ENCODE assay signal across 9 mouse cellular contexts in genomic region chr5:30768598-30768997, GRCm38 (mm10). TPM values are rescaled to one million over a fixed set of nuclear protein-coding genes. Genes with fewer than 3 reads are reported as not detected.
DNase-seq lines count a peak whose midpoint lies in the region; ATAC-seq lines count a peak whose summit lies in the region.
"Had no signal": no experiment of that assay in that cellular context is flagged by ENCODE, and none has a peak within 500 bp of the region (broad histone marks: within the 10 kb centered on the region; RNA-seq: fewer than 3 reads in every experiment).

No protein-coding gene starts in this region.

- no peaks in the 10 kb centered on the region; the same call in 1 of the 2 replicates for H3K36me3 ChIP-seq in forebrain, embryonic 16.5 days (ENCODE audit: control insufficient read depth, insufficient read depth)
- H3K36me3 ChIP-seq in intestine, embryonic 15.5 days = no peaks in the 10 kb centered on the region
- H3K36me3 ChIP-seq in lung, embryonic 16.5 days (ENCODE audit: control insufficient read depth, insufficient read depth, low read length) = no peaks in the 10 kb centered on the region

- peak; percentile 32 for DNase-seq in urinary bladder, postnatal 14 days (ENCODE audit: low spot score)
- no peak for DNase-seq in urinary bladder, adult 2 months (ENCODE audit: low spot score)
- peak; percentile 82 for DNase-seq in testis, postnatal 10 days (ENCODE audit: low spot score)
- no peak for DNase-seq in left cerebral cortex, adult 8-10 months (ENCODE audit: low spot score in 2 of 2)

- no peak overlapping the region for H3K4me2 ChIP-seq in forebrain, embryonic 16.5 days (ENCODE audit: low read length)
- peak overlapping the region; percentile 19 for H3K4me2 ChIP-seq in intestine, embryonic 15.5 days (replicated peaks)
- H3K4me2 ChIP-seq in lung, embryonic 16.5 days (ENCODE audit: low read depth, low read length) = 0 out of 2 replicates have a peak overlapping the region, but pooled peaks have one; percentile 16

- H3K9me3 ChIP-seq in forebrain, embryonic 16.5 days (ENCODE audit: control insufficient read depth, low read length) = no peaks in the 10 kb centered on the region
- H3K9me3 ChIP-seq in intestine, embryonic 15.5 days = no peaks in the 10 kb centered on the region
- no peaks in the 10 kb centered on the region for H3K9me3 ChIP-seq in lung, embryonic 16.5 days (ENCODE audit: control insufficient read depth, low read length)

- peaks cover 54% of the 10 kb centered on the region for H3K4me1 ChIP-seq in forebrain, embryonic 16.5 days (replicated peaks; ENCODE audit: control insufficient read depth, insufficient read depth, low read length)
- H3K4me1 ChIP-seq in intestine, embryonic 15.5 days (replicated peaks) = peaks cover 19% of the 10 kb centered on the region
- peaks cover 31% of the 10 kb centered on the region for H3K4me1 ChIP-seq in lung, embryonic 16.5 days (replicated peaks; ENCODE audit: control insufficient read depth, insufficient read depth, low read length)

- H3K9ac ChIP-seq in forebrain, embryonic 16.5 days (replicated peaks; ENCODE audit: low read depth, low read length) = no peak overlapping the region
- H3K9ac ChIP-seq in intestine, embryonic 15.5 days = no peak overlapping the region
- H3K9ac ChIP-seq in lung, embryonic 16.5 days (ENCODE audit: low read length) = no peak overlapping the region

- H3K27ac ChIP-seq in forebrain, embryonic 16.5 days (ENCODE audit: low read length) = peak overlapping the region; percentile 68; the same call in 1 of the 2 replicates
- H3K27ac ChIP-seq in intestine, embryonic 15.5 days = no peak overlapping the region
- peak overlapping the region; percentile 80 for H3K27ac ChIP-seq in lung, embryonic 16.5 days (ENCODE audit: low read length)

- H3K27me3 ChIP-seq in forebrain, embryonic 16.5 days (replicated peaks; ENCODE audit: control insufficient read depth, insufficient read depth, low read length) = no peaks in the 10 kb centered on the region
- no peaks in the 10 kb centered on the region for H3K27me3 ChIP-seq in intestine, embryonic 15.5 days (replicated peaks)
- H3K27me3 ChIP-seq in lung, embryonic 16.5 days (ENCODE audit: control insufficient read depth, insufficient read depth, low read depth, low read length) = no peaks in the 10 kb centered on the region
- H3K27me3 ChIP-seq: Patski had no signal

- no peak overlapping the region for H3K4me3 ChIP-seq in forebrain, embryonic 16.5 days (replicated peaks; ENCODE audit: low read length)
- no peak overlapping the region for H3K4me3 ChIP-seq in intestine, embryonic 15.5 days (replicated peaks)
- H3K4me3 ChIP-seq in lung, embryonic 16.5 days (ENCODE audit: low read length) = no peak overlapping the region

- 9% methylated on average over 9 of the region's 9 CpGs for WGBS in forebrain, embryonic 16.5 days
- 14% methylated on average over 9 of the region's 9 CpGs for WGBS in intestine, embryonic 15.5 days
- 11% methylated on average over 9 of the region's 9 CpGs for WGBS in lung, embryonic 16.5 days

- ATAC-seq in forebrain, embryonic 16.5 days = peak; percentile 48
- ATAC-seq in intestine, embryonic 15.5 days = peak; percentile 83
- peak; percentile 95 for ATAC-seq in lung, embryonic 16.5 days (ENCODE audit: low read depth)
- no peak for ATAC-seq in megakaryocyte progenitor cell, adult 5-6 weeks (replicated peaks; ENCODE audit: poor library complexity)
- ATAC-seq: Patski had no signal

RNA-seq across cellular contexts. Expression of gene Mapre3, which starts 45.8 kb away (rescaled TPM):
- 51.9 and 59.3 TPM in 2 replicates for polyA plus RNA-seq in urinary bladder, adult 2 months (2012; rRNA removed)
- 98.6 and 118 TPM in 2 replicates for polyA plus RNA-seq in forebrain, embryonic 16.5 days (2015; fragmentation: Nextera tagmentation; extraction: Ambion mirVana)
- 17.4 and 17.5 TPM in 2 replicates for polyA plus RNA-seq in intestine, embryonic 15.5 days (2015; fragmentation: Nextera tagmentation; extraction: Ambion mirVana)
- polyA plus RNA-seq in lung, embryonic 16.5 days (2015; fragmentation: Nextera tagmentation; extraction: Ambion mirVana) = 22.4 and 25.4 TPM in 2 replicates
- total RNA-seq in megakaryocyte progenitor cell, adult 5-6 weeks (2015) = 0.27 TPM in 1 of 2 replicates, not detected in the other
- total RNA-seq in megakaryocyte progenitor cell, adult 5-6 weeks (2017) = not detected in 2 replicates
- total RNA-seq in left cerebral cortex, adult 8-10 months (2022) = 100 to 1,000 TPM; 220 to 238 (median 224) TPM

RNA-seq across cellular contexts. Expression of gene Dpysl5, which starts 57.2 kb away (rescaled TPM):
- 0.28 and 0.35 TPM in 2 replicates for polyA plus RNA-seq in urinary bladder, adult 2 months (2012; rRNA removed)
- 274 and 278 TPM in 2 replicates for polyA plus RNA-seq in forebrain, embryonic 16.5 days (2015; fragmentation: Nextera tagmentation; extraction: Ambion mirVana)
- 6.6 and 7.1 TPM in 2 replicates for polyA plus RNA-seq in intestine, embryonic 15.5 days (2015; fragmentation: Nextera tagmentation; extraction: Ambion mirVana)
- polyA plus RNA-seq in lung, embryonic 16.5 days (2015; fragmentation: Nextera tagmentation; extraction: Ambion mirVana) = 4.7 and 4.8 TPM in 2 replicates
- total RNA-seq in megakaryocyte progenitor cell, adult 5-6 weeks (2015) = not detected in 2 replicates
- not detected in 2 replicates for total RNA-seq in megakaryocyte progenitor cell, adult 5-6 weeks (2017)
- total RNA-seq in left cerebral cortex, adult 8-10 months (2022) = 10 to 100 TPM; 21.3 to 28.0 (median 27.4) TPM

Comparison
In these comparisons a context has a peak if more than half of its experiments do, and no peak if none do; other contexts are left out.
1. DNase-seq: peak in urinary bladder, postnatal 14 days (single experiment) and testis, postnatal 10 days (single experiment); none in urinary bladder, adult 2 months (single experiment) and left cerebral cortex, adult 8-10 months (0 of 2).
2. RNA of gene Dpysl5, which starts 57.2 kb away (polyA plus RNA-seq): 274 to 278 TPM in forebrain, embryonic 16.5 days; 6.6 to 7.1 TPM in intestine, embryonic 15.5 days, 4.7 to 4.8 TPM in lung, embryonic 16.5 days and 0.28 to 0.35 TPM in urinary bladder, adult 2 months; every median in the first group is over 10 times any median in the second.